Mouse (Mus musculus): ENCODE measurements around the gene Trip4.

- peak; percentile 75; the same call in 1 of the 2 replicates for TF ChIP-seq POLR2A (IDR thresholded peaks at IDR 0.05; ENCODE audit: control insufficient read depth, extremely low read depth, insufficient read depth, low read length, poor library complexity)
- peak; percentile 41; the same call in 1 of the 2 replicates for TF ChIP-seq CTCF (IDR thresholded peaks at IDR 0.05; ENCODE audit: borderline replicate concordance, control insufficient read depth, extremely low read depth, insufficient read depth, low read length, poor library complexity)
Measured at GRCm38 (mm10) chr9:65884564-65885315, 23.9 kb downstream of the Trip4 start.
